Mouse (Mus musculus) liver (tissue): ENCODE results near the gene Surf2.

ENCODE experiments used
- DNase-seq: peaks from one replicate; pipeline ENCODE4 v3.0.0-alpha.2; 2020; ENCODE audit warnings: mixed read lengths

The Surf2 gene

DNA sequence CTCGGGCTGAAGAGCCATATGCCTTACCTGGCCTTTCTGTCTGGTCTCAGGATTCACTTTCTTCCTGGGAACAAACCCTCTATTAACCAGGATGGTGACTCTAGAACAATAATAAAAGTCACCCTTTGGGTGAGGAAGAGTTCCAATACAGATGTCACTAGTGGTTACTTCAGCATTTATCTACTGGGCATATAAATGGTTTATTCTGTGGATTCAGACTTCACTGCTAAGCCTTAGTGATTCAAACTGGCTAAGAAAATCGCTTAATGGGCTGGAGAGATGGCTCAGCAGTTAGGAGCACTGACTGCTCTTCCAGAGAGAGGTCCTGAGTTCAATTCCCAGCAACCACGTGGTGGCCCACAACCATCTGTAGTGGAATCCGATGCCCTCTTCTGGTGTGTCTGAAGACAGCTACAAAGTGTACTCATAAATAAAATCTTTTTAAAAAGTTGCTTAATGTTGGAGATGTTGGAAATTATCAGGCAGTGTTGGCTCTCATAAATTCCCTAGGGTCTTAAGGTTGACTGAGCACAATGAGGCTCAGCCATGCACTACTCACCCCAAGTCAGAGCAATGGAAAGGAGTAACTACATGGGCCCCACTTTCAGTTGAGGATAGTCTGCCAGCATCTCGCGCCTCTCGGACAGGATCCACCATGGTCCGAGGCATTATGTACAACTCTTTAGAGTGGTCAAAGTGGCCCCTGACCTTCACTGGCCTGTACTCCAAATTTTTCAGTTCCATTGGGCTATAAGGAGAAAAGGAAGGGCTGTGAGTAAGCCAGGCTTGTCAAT, 1.8 kb upstream of the Surf2 start:
- no peak for DNase-seq

- DNase-seq = no peak
Measured at GRCm38 (mm10) chr2:26916738-26917137, 571 bp downstream of the Surf2 start.

DNA sequence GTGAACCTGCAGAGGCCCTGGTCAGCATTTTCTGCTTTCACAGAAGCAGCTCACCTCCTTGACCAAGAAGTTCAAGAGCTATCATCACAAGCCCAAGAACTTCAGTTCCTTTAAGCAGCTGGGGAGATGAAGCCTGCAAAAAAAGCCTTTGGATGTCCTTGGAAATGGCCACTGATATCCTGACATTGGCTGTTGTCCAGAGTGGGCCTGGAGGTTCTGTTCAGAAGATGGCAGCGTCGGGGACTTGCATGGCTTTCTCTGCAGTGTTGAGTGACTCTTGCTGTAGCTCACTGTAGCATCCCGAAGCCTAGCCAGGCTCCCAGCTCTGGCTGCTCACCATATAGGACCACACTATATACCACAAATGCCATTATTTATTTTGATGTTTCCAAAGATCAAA, 3.5 kb downstream of the Surf2 start:
- DNase-seq = no peak

DNA sequence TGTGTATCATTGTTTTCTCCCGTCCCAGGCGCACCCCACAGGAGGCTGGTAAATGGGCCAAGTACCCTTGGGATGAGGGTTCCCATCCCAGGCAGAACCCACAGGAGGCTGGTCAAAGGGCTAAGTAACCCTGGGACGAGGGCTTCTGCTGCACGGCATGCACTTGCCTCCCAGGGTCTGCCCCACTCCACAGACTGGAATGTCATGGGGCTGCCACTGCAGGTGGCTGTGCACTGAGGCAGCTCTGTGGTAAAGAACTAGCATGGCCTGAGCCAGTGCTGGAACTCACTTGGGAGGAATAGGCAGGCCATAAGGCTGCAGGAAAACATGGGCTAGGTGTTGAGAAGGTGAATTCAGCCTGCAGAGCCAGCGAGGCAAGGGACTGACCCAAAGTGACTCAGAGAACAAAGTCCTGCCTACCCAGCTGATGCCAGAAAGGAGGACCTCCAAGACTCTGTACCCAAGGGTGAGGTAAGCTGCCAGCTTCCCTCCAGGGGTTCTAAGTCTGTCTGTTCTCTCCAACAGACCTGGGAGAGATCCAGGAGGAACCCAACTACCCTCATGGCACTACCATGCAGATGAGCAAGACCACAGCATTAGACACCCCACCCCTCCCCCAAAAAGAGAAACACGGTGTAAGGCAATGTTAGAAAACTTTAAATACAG, 4.2 kb downstream of the Surf2 start:
- no peak for DNase-seq

GRCm38 (mm10) chr2:26921784-26922183, 5.6 kb downstream of the Surf2 start:
- DNase-seq = no peak

DNA sequence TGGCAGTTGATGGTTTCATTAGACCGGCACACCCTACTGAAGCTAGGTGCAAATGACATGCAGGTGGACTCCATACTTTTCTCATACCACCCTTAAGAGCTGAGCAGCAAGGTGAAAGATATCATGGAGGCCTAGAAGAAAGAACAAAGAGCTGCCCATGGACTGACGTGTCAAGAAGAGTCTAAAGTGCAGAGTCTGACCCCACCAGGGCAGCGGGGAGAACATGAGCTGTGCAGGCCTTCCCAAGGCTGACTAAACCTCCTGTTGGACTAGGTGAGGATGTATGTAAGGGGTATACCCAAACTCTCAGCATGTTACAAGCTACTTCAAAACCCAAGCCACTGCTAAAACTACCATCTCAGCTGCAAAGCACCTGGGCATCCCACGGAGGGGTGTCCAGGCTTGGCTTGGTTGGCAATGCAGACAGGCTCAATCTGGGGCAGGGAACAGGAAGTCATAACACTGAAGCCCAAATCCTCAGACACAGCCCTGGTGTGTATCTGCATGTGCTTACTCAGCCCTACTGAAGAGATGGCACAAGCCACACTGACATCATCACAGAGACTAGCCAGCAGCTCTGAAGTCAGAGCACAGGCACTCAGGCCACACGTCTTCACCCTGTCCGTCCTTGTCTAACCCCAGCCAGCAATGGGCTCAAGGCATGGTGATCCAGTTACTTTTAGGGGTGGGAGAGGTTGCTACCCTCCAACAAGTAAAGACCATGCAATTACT, 11.7 kb downstream of the Surf2 start:
- DNase-seq = no peak

GRCm38 (mm10) chr2:26930390-26930789, 14.2 kb downstream of the Surf2 start:
- DNase-seq = peak; percentile 78

DNA sequence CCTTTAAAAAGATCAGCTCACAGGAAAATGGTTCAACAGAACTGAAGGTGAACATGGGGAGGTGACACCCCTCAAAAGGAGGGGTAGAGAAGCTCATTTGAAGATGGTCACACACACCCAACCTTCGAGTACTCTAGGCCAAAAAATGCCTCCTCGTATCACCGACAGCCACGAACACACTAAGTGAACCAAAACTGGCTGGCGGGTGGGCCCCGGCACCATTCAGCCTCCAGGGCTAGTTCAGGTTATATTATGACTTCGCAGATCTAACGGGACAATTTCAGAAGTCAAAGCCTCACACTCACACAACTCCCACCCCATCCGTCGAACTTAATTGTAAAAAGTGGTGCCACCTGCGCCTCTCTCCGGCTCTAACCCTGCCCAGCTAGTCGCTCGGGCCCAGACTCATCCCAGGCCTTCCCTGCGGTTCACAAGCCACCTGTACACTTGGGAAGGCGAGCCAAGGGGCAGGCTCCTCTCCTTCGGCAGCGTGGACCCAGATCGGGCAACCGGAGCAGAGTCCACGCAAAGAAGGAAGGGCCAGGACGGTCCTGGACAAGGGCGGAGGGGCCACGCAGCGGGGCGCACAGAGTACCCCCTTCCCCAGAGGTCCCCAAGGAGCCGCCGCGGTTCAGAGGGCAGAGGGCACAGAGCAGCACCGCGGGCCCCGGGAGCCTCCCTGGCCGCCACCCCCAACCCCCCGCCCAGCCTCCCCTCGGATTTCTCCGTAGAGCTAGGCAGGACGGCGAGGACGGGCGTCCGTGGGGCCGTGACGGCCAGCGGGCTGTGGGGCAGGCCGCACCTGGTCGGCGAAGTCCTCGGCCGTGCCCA, 16.5 kb downstream of the Surf2 start:
- DNase-seq = peak; percentile 42

DNA sequence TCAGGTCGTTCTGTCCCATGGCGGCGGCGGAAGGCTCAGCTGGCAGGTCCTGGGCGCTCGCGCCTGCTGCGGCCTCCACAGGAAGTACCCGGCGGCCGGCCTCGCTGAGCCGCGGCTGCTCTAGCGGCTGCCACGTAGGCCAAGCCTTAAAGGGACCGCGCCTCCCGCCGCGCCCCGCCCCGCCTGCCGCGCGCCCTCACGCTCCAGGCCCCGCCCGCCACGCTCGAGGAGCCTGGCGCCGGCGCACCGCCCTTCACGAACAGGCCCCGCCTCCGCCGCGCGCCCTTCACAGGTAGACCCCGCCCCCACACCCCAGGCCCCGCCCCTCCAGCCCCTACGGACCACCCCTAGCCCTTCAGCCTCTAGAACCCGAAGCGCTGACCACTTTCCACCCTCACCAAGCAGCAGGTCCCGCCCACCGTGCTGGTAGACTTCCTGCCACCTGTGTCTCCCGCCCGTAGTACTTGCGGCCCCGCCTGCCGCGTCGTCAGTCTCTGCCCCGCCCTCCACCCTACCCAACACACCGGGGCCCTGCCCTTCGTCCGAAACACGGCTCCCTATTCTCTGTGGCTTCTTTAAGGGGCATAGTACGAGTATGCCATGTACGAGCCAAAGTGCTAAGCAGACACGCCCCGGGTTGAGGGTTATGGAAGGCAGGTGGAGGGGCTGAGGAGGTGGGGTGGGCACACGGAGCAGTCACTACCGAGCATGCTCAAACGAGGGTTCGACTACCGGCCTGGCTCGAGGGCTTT, 17.3 kb downstream of the Surf2 start, which contains the start of the genes Surf4 and Stkld1:
Gene Surf4 (minus strand): TSS at position 625 of the 752 bp plus-strand sequence.
Gene Stkld1 (plus strand): TSS at position 744 of the 752 bp plus-strand sequence.
- peak; percentile 96 for DNase-seq

GRCm38 (mm10) chr2:26935286-26935685, 19.1 kb downstream of the Surf2 start:
- no peak for DNase-seq

- DNase-seq = no peak
Measured at GRCm38 (mm10) chr2:26936425-26936824, 20.3 kb downstream of the Surf2 start.

GRCm38 (mm10) chr2:26941539-26941938, 25.4 kb downstream of the Surf2 start:
- DNase-seq = peak; percentile 31

DNA sequence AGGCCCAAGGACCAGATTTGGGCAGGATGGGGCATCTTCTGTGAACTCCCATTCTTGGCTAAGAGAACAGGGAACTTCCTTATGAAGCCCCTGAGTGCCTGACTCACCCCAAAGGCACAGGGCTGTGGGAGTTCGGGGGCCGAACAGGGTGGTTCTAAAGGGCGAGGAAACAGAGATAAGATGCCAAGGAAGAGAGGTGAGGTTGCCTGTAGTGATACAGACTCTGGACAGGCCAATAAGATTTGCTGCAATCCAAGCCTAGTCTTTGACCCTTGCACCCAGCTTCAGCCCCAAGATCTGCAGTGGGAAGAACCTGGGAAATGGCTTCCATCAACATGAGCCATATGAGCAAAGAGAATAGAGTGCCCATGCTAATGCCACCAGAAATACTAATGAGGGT, 27.1 kb downstream of the Surf2 start:
- DNase-seq = no peak

DNA sequence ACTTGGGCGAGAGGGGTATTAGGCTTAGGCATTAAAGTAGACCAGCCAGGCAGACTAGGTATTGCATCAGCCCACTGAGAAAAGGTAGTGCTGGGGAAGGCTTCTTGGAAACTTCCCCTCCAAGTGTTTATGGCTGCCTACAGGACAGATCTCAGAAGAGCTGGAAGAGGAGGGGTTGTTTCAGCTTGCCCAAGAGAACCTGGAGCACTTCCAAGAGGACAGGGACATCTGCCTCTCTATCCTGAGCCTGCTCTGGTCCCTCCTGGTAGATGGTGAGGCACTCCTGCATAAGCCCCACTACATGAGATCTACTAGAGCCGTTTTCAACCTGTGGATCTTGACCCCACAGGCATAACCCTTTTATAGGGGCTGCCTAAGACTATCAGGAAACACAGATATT, 34.2 kb downstream of the Surf2 start:
- DNase-seq = no peak

DNA sequence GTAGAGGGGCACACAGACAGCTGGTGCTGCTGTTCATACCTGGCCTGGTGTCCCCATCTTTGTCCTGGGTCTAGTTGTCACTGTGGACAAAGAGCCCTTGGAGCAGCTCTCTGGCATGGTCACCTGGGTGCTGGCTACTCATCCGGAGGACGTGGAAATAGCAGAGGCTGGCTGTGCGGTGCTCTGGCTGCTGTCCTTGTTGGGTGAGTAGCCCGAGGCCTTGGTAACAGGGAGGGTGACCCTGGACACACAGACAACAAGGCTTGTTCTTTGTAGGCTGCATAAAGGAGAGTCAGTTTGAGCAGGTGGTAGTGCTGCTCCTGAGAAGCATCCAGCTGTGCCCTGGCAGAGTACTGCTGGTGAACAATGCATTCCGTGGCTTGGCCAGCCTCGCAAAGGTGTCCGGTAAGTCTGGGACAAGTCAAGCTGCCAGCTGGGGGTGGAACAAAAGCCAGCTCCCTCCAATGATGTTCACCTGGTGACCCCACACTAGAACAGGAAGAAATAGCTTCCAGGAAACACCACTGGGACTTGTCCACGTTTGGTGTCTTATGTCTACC, 35.3 kb downstream of the Surf2 start:
- no peak for DNase-seq

- DNase-seq = no peak
Measured at GRCm38 (mm10) chr2:26952193-26952592, 36.0 kb downstream of the Surf2 start.

- DNase-seq = no peak
Measured at GRCm38 (mm10) chr2:26952866-26953265, 36.7 kb downstream of the Surf2 start.

- DNase-seq = no peak
Measured at GRCm38 (mm10) chr2:26954735-26955395, 38.7 kb downstream of the Surf2 start.

DNA sequence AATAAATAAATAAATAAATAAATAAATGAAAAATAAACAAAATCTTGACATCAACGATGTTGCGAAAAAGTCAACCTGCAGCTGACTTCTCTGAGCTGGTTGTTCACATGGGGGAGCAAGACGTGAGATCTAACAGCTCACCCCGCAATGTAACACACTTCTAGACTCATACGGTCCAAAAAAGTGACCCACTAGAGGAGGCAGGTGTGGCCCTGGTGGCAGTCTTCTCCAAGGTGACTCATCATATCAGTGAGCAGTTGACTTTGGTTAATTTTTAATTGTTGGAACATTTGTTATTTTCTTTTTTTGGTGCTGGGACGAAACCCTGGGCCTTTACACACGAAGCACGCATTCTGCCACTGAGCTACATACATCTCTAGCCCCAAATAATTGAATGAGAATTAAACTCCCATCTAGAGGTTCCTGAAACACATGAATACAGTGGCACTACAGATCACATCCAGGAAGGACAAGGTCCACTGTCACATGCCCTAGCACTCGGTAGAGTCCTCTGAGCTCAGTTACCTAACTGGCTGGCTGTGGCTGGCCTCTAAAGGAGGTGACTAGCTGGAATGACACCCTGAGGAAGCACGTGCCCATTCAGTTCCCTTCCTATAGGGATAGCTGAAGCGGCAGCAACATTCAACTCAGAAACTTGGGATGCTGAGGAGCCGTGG, 40.8 kb downstream of the Surf2 start:
- no peak for DNase-seq

- DNase-seq = no peak
Measured at GRCm38 (mm10) chr2:26957488-26957859, 41.3 kb downstream of the Surf2 start.
